Mouse (Mus musculus): Measurements from ENCODE around the gene Bend3. TPM values are rescaled to one million over a fixed set of nuclear protein-coding genes. Genes with fewer than 3 reads are reported as not detected.

Gene Bend3
- total and polyA plus RNA-seq, 3 experiments = 13.0 to 32.8 (median 18.7) TPM

- Histone ChIP-seq H3K9ac (ENCODE audit: control insufficient read depth, low read depth, low read length, poor library complexity, severe bottlenecking) (no peak overlapping the region), H3K9me3 (replicated peaks; ENCODE audit: insufficient read depth, low read length) (no peaks in the 10 kb centered on the region), H3K27me3 (ENCODE audit: control insufficient read depth in 1 of 2, insufficient read depth in 2 of 2, low read length in 2 of 2) (no peaks in the 10 kb centered on the region), H3K4me1 (ENCODE audit: control insufficient read depth in 1 of 2, insufficient read depth in 2 of 2, low read length in 2 of 2) (peaks cover 5 to 16% of the 10 kb centered on the region in 2 experiments; a peak in 3 of 4 replicates), H3K79me2 (ENCODE audit: control insufficient read depth, insufficient read depth, low read length, poor library complexity) (peaks cover 61% of the 10 kb centered on the region), H3K27ac (ENCODE audit: control insufficient read depth, low read depth, low read length) (no peak overlapping the region), H3K36me3 (ENCODE audit: control insufficient read depth in 1 of 2, insufficient read depth in 2 of 2, low read length in 2 of 2) (peaks cover 0 to 15% of the 10 kb centered on the region in 2 experiments; a peak in 2 of 4 replicates), H3K4me3 (ENCODE audit: control insufficient read depth in 1 of 2, insufficient read depth in 1 of 2, low read depth in 2 of 2, low read length in 2 of 2) (no peak overlapping the region)
- DNase-seq (ENCODE audit: low read depth, low spot score) = no peak
- no peak for TF ChIP-seq POLR2A (IDR thresholded peaks at IDR 0.05; ENCODE audit: control insufficient read depth in 1 of 2, insufficient read depth in 1 of 2, low read depth in 1 of 2, low read length in 2 of 2, poor library complexity in 1 of 2)
- TF ChIP-seq BHLHE40 (IDR thresholded peaks at IDR 0.05; ENCODE audit: borderline replicate concordance, low read depth, low read length) = no peak
- TF ChIP-seq CTCF (IDR thresholded peaks at IDR 0.05 in 2 of 3, conservative IDR thresholded peaks at IDR 0.05 in 1 of 3; ENCODE audit: control insufficient read depth in 1 of 3, insufficient read depth in 1 of 3, low read depth in 2 of 3, low read length in 3 of 3, poor library complexity in 1 of 3, severe bottlenecking in 1 of 3) = no peak
- TF ChIP-seq KAT2A (conservative IDR thresholded peaks at IDR 0.05; ENCODE audit: low read depth, low read length) = no peak
- TF ChIP-seq NRF1 (IDR thresholded peaks at IDR 0.05; ENCODE audit: insufficient read depth, low read depth, low read length, poor library complexity, severe bottlenecking) = no peak
- TF ChIP-seq ELF1 (IDR thresholded peaks at IDR 0.05; ENCODE audit: low read depth, low read length) = no peak
- TF ChIP-seq TAL1 (IDR thresholded peaks at IDR 0.05; ENCODE audit: low read length) = no peak
Observed at GRCm38 (mm10) chr10:43482021-43482420, 3.4 kb downstream of the Bend3 start.

- no peaks in the 10 kb centered on the region for H3K27me3 ChIP-seq (ENCODE audit: control insufficient read depth in 1 of 2, insufficient read depth in 2 of 2, low read length in 2 of 2)
- no peak overlapping the region for H3K4me3 ChIP-seq (ENCODE audit: control insufficient read depth in 1 of 2, insufficient read depth in 1 of 2, low read depth in 2 of 2, low read length in 2 of 2)
- no peak for DNase-seq (ENCODE audit: low read depth, low spot score)
- no peak overlapping the region for H3K9ac ChIP-seq (ENCODE audit: control insufficient read depth, low read depth, low read length, poor library complexity, severe bottlenecking)
- TF ChIP-seq TCF12 (IDR thresholded peaks at IDR 0.05; ENCODE audit: low read depth, low read length) (no peak), POLR2AphosphoS5 (IDR thresholded peaks at IDR 0.05; ENCODE audit: borderline replicate concordance, low read depth, low read length) (no peak), USF1 (IDR thresholded peaks at IDR 0.05; ENCODE audit: low read depth, low read length) (no peak), MYC (IDR thresholded peaks at IDR 0.05; ENCODE audit: low read depth, low read length) (no peak), ZKSCAN1 (IDR thresholded peaks at IDR 0.05; ENCODE audit: low read depth, low read length) (no peak), GABPA (IDR thresholded peaks at IDR 0.05; ENCODE audit: low read depth, low read length) (no peak), UBTF (IDR thresholded peaks at IDR 0.05; ENCODE audit: borderline replicate concordance, insufficient read depth, low read depth, low read length) (no peak), MAFK (IDR thresholded peaks at IDR 0.05; ENCODE audit: borderline replicate concordance, low read depth, low read length) (no peak), ZC3H11A (IDR thresholded peaks at IDR 0.05; ENCODE audit: low read depth, low read length) (no peak), SMC3 (IDR thresholded peaks at IDR 0.05; ENCODE audit: low read depth, low read length) (no peak), USF2 (IDR thresholded peaks at IDR 0.05; ENCODE audit: borderline replicate concordance in 1 of 2, insufficient read depth in 1 of 2, low read depth in 1 of 2, low read length in 2 of 2) (no peak), MYB (IDR thresholded peaks at IDR 0.05; ENCODE audit: low read depth, low read length) (no peak)
- H3K79me2 ChIP-seq (ENCODE audit: control insufficient read depth, insufficient read depth, low read length, poor library complexity) = peaks cover 61% of the 10 kb centered on the region
- peaks cover 5 to 12% of the 10 kb centered on the region in 2 experiments; a peak in 3 of 4 replicates for H3K4me1 ChIP-seq (ENCODE audit: control insufficient read depth in 1 of 2, insufficient read depth in 2 of 2, low read length in 2 of 2)
- H3K36me3 ChIP-seq (ENCODE audit: control insufficient read depth in 1 of 2, insufficient read depth in 2 of 2, low read length in 2 of 2) = peaks cover 0 to 13% of the 10 kb centered on the region in 2 experiments; a peak in 3 of 4 replicates
- H3K9me3 ChIP-seq (replicated peaks; ENCODE audit: insufficient read depth, low read length) = no peaks in the 10 kb centered on the region
- H3K27ac ChIP-seq (ENCODE audit: control insufficient read depth, low read depth, low read length) = no peak overlapping the region
Observed at GRCm38 (mm10) chr10:43483426-43483995, 4.9 kb downstream of the Bend3 start.

Measured in MEL (cell line).